Comparison of ENCODE assay signal across 8 mouse cellular contexts in the genomic region with DNA sequence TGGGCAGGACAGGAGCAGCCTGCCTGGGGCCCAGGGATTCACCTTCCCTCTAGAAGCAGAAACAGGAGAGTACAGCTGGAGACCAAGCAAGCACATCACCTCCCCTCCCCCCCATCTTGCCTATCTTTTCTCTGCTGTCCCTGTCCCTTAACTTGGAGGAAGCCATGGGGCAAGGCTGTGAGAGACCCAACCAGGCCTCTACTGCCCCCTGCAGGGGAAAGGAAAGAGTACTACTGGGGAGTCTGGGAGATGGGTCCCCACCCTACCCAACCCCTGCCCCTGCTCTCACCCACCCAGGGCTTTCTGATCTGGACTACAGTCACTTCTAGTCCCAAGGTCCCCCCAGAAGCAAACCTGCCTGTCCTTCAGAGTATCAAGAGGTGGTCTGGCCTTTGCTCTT. TPM values are rescaled to one million over a fixed set of nuclear protein-coding genes. Genes with fewer than 3 reads are reported as not detected.
DNase-seq lines count a peak whose midpoint lies in the region; ATAC-seq and TF ChIP-seq lines count a peak whose summit lies in the region.

No protein-coding gene starts in this region.

- no peak overlapping the region for H3K27ac ChIP-seq in liver, embryonic 14.5 days

- no peak overlapping the region for H3K9ac ChIP-seq in liver, embryonic 14.5 days (replicated peaks)

- no peak for TF ChIP-seq EP300 in liver, embryonic 14.5 days (IDR thresholded peaks at IDR 0.05; ENCODE audit: low read depth)

- TF ChIP-seq CTCF in E14TG2a.4 (conservative IDR thresholded peaks at IDR 0.05; ENCODE audit: low read length): peak; percentile 54
- TF ChIP-seq CTCF in liver, embryonic 14.5 days (IDR thresholded peaks at IDR 0.05; ENCODE audit: low read depth): peak; percentile 69

- peak; percentile 53 to 69 for DNase-seq in heart, adult 18-20 months
- DNase-seq in heart, adult 11 months: no peak
- DNase-seq in embryo, embryonic 10 days (ENCODE audit: low spot score): peak; percentile 40
- peak; percentile 49 to 71 for DNase-seq in heart, postnatal 14 days
- DNase-seq in liver, embryonic 14.5 days (ENCODE audit: low read depth in 3 of 3, low spot score in 3 of 3): peak in 2 of 3 experiments; percentile 12 to 22
- DNase-seq in retina, postnatal 1 day: peak; percentile 63

- H3K4me3 ChIP-seq in E14TG2a.4 (replicated peaks; ENCODE audit: low read length): no peak overlapping the region
- H3K4me3 ChIP-seq in liver, embryonic 14.5 days (ENCODE audit: insufficient read depth in 1 of 2, low read depth in 2 of 2, low read length in 2 of 2): no peak overlapping the region

- intact Hi-C loops in heart, postnatal 14 days (cut with DNase I): loop anchor here (1.0 kb wide), 1 partner anchor 29 kb away; no protein-coding TSS in a partner anchor

- H3K27me3 ChIP-seq in E14TG2a.4 (ENCODE audit: insufficient read depth, low read length): peaks cover 3% of the 10 kb centered on the region; the same call in 1 of the 2 replicates
- H3K27me3 ChIP-seq in liver, embryonic 14.5 days (ENCODE audit: control insufficient read depth, insufficient read depth, low read length): no peaks in the 10 kb centered on the region

- no peaks in the 10 kb centered on the region; the same call in 1 of the 2 replicates for H3K36me3 ChIP-seq in E14TG2a.4 (ENCODE audit: insufficient read depth, low read length)
- no peaks in the 10 kb centered on the region for H3K36me3 ChIP-seq in liver, embryonic 14.5 days (replicated peaks; ENCODE audit: control insufficient read depth, insufficient read depth, low read depth)

- peaks cover 5% of the 10 kb centered on the region; the same call in 1 of the 2 replicates for H3K9me3 ChIP-seq in E14TG2a.4 (ENCODE audit: low read length)
- H3K9me3 ChIP-seq in liver, embryonic 14.5 days (ENCODE audit: control insufficient read depth, low read length): no peaks in the 10 kb centered on the region

- H3K4me1 ChIP-seq in E14TG2a.4 (replicated peaks; ENCODE audit: low read depth, low read length): peaks cover 14% of the 10 kb centered on the region
- no peaks in the 10 kb centered on the region for H3K4me1 ChIP-seq in liver, embryonic 14.5 days (replicated peaks; ENCODE audit: control insufficient read depth in 2 of 2, insufficient read depth in 2 of 2, low read length in 1 of 2)

- ATAC-seq in liver, embryonic 14.5 days (ENCODE audit: insufficient read depth): no peak; the same call in 1 of the 2 replicates
- ATAC-seq in activated CD4-positive, CD25-positive, alpha-beta regulatory T cell, adult 4 months: no peak

- no peak overlapping the region for H3K4me2 ChIP-seq in liver, embryonic 14.5 days (ENCODE audit: low read depth)

RNA-seq across cellular contexts. Expression of gene Ttc23, which starts 53.6 kb away (rescaled TPM):
- 10 to 100 TPM; 16.7 to 18.2 TPM for total RNA-seq in heart, adult 18-20 months (2021)
- total RNA-seq in heart, postnatal 14 days (2021): 10 to 100 TPM; 21.9 to 22.0 TPM
- polyA plus RNA-seq in liver, embryonic 14.5 days (2012; rRNA removed): 2.5 and 3.0 TPM in 2 replicates
- polyA plus RNA-seq in liver, embryonic 14.5 days (2014; fragmentation: Nextera tagmentation; extraction: Ambion mirVana): 3.7 and 4.0 TPM in 2 replicates
- 1 to 10 TPM in 1 of 2 experiments, under 1 TPM in 1; 0.64 to 1.8 TPM for polyA plus RNA-seq in activated CD4-positive, CD25-positive, alpha-beta regulatory T cell, adult 4 months (2017; shearing (Covaris generic))

RNA-seq across cellular contexts. Expression of gene Lrrc28, which starts 55.8 kb away (rescaled TPM):
- total RNA-seq in heart, adult 18-20 months (2021): 10 to 100 TPM; 12.8 to 13.9 TPM
- total RNA-seq in heart, postnatal 14 days (2021): 10 to 100 TPM; 15.5 TPM
- 4.6 and 5.0 TPM in 2 replicates for polyA plus RNA-seq in liver, embryonic 14.5 days (2012; rRNA removed)
- 10.1 and 11.3 TPM in 2 replicates for polyA plus RNA-seq in liver, embryonic 14.5 days (2014; fragmentation: Nextera tagmentation; extraction: Ambion mirVana)
- polyA plus RNA-seq in activated CD4-positive, CD25-positive, alpha-beta regulatory T cell, adult 4 months (2017; shearing (Covaris generic)): 10 to 100 TPM; 18.4 to 20.6 TPM

RNA-seq across cellular contexts. Expression of gene Synm, which starts 58.7 kb away (rescaled TPM):
- total RNA-seq in heart, adult 18-20 months (2021): 10 to 100 TPM in 1 of 2 experiments, 1 to 10 TPM in 1; 9.6 to 10.6 TPM
- total RNA-seq in heart, postnatal 14 days (2021): 1 to 10 TPM; 5.0 to 5.8 TPM
- 0.03 TPM in 2 replicates for polyA plus RNA-seq in liver, embryonic 14.5 days (2012; rRNA removed)
- 0.05 TPM in 2 replicates for polyA plus RNA-seq in liver, embryonic 14.5 days (2014; fragmentation: Nextera tagmentation; extraction: Ambion mirVana)
- not detected for polyA plus RNA-seq in activated CD4-positive, CD25-positive, alpha-beta regulatory T cell, adult 4 months (2017; shearing (Covaris generic))
